Mouse (Mus musculus) CH12.LX (cell line): Measurements from ENCODE around the gene Actn2.

Experiments used
- BHLHE40 ChIP-seq: IDR thresholded peaks from 2 replicates; pipeline ENCODE4 v1.6.1; 2011; ENCODE audit warnings: mild to moderate bottlenecking, low read depth, low read length, improper control_type of control experiment
- CTCF ChIP-seq, 2 experiments: IDR thresholded peaks in 1 of 2; conservative IDR thresholded peaks in 1 of 2; 2 replicates each; pipeline ENCODE4 v1.5.1; 2011 to 2012; ENCODE audit warnings: low read depth in 2 of 2, low read length in 2 of 2, improper control_type of control experiment in 1 of 2, inconsistent platforms in 1 of 2, mild to moderate bottlenecking in 1 of 2, moderate library complexity in 1 of 2
- EP300 ChIP-seq: IDR thresholded peaks from 2 replicates; pipeline ENCODE4 v1.6.1; 2011; ENCODE audit warnings: low read length, improper control_type of control experiment
- JUND ChIP-seq: conservative IDR thresholded peaks from 2 replicates; pipeline ENCODE4 v1.6.1; 2011; ENCODE audit warnings: low read depth, low read length, improper control_type of control experiment
- MEF2A ChIP-seq: IDR thresholded peaks from 2 replicates; pipeline ENCODE4 v1.6.1; 2014; ENCODE audit warnings: low read depth, mild to moderate bottlenecking, inconsistent platforms, low read length, improper control_type of control experiment, borderline replicate concordance
- NELFE ChIP-seq: IDR thresholded peaks from 2 replicates; pipeline ENCODE4 v1.6.1; 2011; ENCODE audit warnings: low read depth, low read length, improper control_type of control experiment
- POLR2AphosphoS2 ChIP-seq: IDR thresholded peaks from 2 replicates; pipeline ENCODE4 v1.6.1; 2011; ENCODE audit warnings: low read depth, low read length, improper control_type of control experiment
- ZC3H11A ChIP-seq: IDR thresholded peaks from 2 replicates; pipeline ENCODE4 v1.6.1; 2012; ENCODE audit warnings: low read depth, mild to moderate bottlenecking, inconsistent platforms, low read length, improper control_type of control experiment
- ZKSCAN1 ChIP-seq: IDR thresholded peaks from 2 replicates; pipeline ENCODE4 v1.6.1; 2012; ENCODE audit warnings: low read depth, inconsistent platforms, low read length, improper control_type of control experiment, borderline replicate concordance
- ZNF384 ChIP-seq: IDR thresholded peaks from 2 replicates; pipeline ENCODE4 v1.6.1; 2012; ENCODE audit warnings: low read depth, low read length, improper control_type of control experiment, inconsistent platforms

DNA sequence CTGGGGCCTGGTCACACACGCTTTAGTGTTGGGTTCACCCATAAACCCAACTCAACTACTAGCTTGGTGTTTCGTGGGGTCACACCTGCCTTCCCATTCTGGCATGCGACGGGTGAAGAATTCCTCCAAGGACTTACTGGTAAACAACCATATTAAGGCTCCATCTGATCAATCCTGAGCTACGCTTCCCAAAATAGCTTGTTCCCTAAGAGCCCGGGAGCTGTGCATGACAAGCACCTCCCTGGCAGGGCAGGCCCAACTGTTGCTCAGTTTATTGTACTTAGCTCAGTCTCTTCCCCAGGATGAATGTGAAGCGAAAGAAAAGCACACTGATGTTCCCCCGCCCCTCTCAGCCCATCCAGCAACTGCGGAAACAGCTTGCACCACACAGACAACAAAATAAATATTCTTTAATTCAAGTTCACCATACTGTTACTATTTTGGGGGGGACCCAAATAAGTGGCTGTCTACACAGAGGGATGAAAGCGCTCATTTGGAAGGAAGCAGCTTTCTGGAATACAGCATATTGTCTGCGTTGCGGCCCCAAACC lies 17.4 kb downstream of the Actn2 start:
- TF ChIP-seq BHLHE40 (no peak), POLR2AphosphoS2 (no peak), ZKSCAN1 (no peak), MEF2A (no peak), CTCF (conservative IDR thresholded peaks at IDR 0.05 in 1 of 2, IDR thresholded peaks at IDR 0.05 in 1 of 2; ENCODE audit: low read depth in 2 of 2, low read length in 2 of 2) (no peak), ZC3H11A (no peak), NELFE (no peak), EP300 (no peak), ZNF384 (no peak), JUND (no peak)
